Mouse (Mus musculus) thymus, postnatal 4 days (tissue): ENCODE measurements around the gene Rnf10.
"Not testable (repeated sequence)": the region's sequence is repeated elsewhere in the genome, so short reads cannot be mapped to it uniquely, and the experiment has no call there.

Experiments
- DNase-seq: peaks from one replicate; pipeline ENCODE4 v3.0.0; 2021

Rnf10 gene

GRCm38 (mm10) chr5:115272812-115273548 lies at the start of gene Rnf10:
Rnf10 (minus strand) TSS chr5:115272898.
- peak; percentile 96 for DNase-seq

GRCm38 (mm10) chr5:115319004-115319940 lies 46.6 kb upstream of the Rnf10 start:
- peak; percentile 59 for DNase-seq

DNA sequence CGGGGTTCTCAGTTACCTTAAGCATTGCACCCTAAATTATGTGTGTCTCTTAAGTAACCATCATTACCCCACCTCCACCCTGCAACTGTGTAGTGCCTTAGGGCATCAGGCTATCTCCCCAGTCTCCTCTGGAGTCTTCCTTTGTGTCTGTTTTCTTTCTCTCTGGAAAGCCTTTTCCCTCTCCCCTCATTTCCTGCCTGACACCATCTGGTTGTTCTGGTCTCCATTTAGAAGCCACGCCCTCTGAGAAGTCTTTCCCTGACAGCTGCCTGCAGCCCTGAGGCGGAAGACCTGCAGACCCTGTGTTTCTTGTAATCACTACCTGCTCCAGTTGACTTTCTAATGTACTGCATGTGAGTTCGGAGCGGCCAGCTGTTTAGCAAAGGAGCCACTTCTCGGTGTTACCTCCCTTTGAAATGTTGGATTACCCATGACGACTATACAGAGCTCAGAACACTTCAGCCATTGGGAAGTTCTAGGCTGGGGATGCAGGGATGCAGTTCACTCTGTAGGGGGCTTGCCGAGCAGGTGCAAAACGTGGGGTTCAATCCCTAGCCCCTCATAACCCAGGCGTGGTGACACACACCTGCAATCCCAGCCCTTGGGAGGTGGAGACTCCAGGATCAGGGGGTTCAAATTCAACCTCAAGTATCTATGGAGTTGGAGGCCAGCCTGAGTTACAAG lies 45.1 kb upstream of the Rnf10 start:
- DNase-seq: peak; percentile 63

DNA sequence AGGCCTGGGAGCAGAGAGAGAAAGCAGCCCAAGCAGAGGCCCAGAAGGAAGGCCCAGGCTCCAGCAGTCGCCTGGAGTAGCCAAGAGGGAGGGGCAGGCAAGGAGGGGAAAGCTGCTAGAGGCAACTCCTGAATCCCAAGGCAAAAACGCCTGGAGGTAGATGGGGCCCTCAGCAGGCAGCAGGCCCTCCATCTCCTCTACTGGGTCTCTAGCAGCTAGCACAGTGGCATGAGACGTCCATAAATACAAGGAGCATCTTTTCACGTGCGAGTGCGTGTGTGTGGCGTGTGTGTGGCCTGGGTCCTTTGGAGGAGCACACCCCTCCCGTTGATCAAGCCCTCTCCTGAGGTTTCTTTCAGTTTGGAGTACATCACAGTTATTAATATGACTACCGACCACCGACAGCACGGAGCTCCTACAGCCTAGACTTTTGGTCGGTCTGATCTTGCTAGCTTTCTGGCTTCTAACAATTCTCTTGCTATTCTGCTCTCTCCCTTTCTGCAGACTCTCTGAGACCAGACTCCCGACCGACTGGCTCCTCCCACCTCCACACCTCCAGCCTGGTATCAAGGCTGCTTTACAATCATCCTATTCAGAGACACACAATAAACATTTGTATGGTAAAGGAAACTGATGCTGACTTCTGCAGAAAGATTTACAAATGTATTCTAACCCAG lies 44.4 kb upstream of the Rnf10 start:
- DNase-seq: peak; percentile 32

DNA sequence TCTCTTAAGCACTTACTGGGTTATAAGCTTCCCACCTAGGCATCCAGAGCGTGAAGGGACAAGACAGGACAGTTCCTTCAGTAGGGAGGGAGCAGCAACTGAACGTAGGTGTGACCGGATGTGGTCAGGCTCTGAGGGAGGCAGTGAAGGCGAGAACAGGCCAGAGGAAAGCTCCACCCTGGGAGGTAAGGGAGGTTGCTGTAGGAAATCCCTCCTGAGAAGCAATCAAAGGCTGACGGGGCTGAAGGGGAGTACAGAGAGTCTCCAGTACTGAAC lies 40.9 kb upstream of the Rnf10 start:
- no peak for DNase-seq

DNA sequence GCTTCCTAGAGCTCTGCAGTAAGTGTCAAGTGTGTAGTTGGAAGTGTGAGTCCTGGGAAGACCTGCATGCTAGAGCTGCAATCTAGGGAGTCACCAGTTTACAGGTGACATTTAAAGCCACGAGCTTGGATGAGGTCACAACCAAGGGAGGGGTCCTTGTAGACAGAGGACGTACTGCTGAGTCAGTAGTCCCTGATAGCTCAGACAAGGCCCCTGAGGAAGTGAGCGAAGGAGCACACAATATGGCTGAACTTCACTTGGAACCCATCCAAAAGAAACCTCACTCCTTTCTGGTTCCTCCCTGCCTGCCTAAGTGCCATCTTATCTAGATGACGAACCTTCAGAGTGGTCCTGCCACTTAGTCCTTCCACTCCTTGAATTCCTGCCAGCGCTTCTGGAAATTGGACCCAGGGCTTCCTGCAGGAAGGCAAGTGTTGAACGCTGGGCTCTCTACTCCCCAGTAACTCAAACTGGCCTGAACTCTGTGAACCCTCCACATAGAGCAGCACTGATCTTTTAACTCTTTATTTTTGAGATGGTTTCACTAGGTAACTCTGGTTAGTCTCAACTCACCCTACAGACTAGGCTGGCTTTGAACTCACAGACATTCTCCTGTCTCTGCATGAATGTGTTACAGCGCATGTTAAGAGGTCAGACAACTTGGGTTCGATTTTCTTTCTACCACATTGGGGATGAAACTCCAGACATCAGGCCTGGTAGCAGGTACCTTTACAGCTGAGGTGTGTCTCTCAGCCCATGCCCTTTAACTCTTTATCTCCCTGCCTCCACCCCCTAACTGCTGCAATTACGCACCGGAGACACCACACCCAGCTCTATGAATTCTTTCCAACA lies 40.3 kb upstream of the Rnf10 start:
- DNase-seq: no peak

GRCm38 (mm10) chr5:115312354-115312753 lies 39.7 kb upstream of the Rnf10 start:
- no peak for DNase-seq

- not testable (repeated sequence) for DNase-seq
Measured at GRCm38 (mm10) chr5:115302190-115302589, 29.5 kb upstream of the Rnf10 start.

- DNase-seq: no peak
Measured at GRCm38 (mm10) chr5:115301615-115302014, 28.9 kb upstream of the Rnf10 start.

GRCm38 (mm10) chr5:115300792-115301614 lies 28.3 kb upstream of the Rnf10 start, which contains the start of gene Dynll1:
Dynll1 (minus strand) TSS chr5:115300999.
- peak; percentile 99 for DNase-seq

DNA sequence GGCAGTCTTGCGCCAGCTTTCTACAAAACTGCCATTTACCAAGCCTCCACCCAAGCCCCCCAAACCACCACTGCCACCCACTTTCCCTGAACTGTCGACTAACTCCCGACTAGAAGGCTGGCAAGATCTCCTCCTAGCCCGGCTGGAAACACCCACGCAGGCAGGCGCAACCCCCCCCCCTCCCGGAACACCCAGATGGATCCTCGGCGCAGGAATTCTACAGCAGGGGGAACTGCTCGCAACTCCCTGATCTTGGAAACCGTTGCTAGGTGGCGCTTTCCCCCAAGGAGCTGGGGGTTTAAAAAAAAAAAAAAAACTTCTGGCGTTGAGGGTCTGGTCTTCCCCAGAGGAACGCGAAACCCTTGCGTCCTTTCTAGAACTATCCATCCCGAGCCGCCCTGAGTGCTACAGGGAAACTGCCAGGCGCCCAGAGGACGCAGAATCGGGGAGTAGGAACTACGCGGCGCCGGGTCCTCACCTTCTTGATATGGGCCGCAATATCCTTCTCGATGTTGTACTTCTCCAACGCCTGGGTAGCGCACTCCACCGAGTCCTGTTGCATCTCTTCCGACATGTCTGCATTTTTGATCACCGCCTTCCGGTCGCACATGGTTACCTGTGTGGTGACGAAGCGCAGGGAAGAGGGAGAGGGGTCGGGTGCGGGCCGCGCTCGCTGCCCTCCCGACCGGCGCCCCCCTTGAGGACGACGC lies 27.5 kb upstream of the Rnf10 start:
- DNase-seq: no peak

- no peak for DNase-seq
Measured at GRCm38 (mm10) chr5:115296347-115296746, 23.6 kb upstream of the Rnf10 start.

- DNase-seq: peak; percentile 32
Measured at GRCm38 (mm10) chr5:115294173-115294572, 21.5 kb upstream of the Rnf10 start.

DNA sequence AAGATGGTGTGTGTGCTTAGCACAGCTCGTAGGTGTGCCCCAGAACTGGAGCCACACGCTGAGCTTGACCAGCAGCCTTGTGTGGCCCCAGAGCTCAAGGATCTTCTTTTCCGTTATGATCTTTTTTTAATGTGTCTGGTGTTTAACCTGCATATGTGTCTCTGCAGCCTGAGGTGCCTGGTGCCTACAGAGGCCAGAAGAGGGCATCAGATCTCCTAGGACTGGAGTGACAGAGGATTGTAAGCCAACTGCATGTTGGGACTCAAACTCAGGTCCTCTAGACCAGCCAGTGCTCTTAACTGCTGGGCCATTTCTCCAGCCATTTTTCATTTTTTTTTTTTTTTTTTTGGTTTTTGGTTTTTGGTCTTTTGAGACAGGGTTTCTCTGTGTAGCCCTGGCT lies 12.0 kb upstream of the Rnf10 start:
- DNase-seq: peak; percentile 38

- peak; percentile 64 for DNase-seq
Measured at GRCm38 (mm10) chr5:115280050-115280687, 7.5 kb upstream of the Rnf10 start.

- DNase-seq: peak; percentile 94
Measured at GRCm38 (mm10) chr5:115279226-115280049, 6.7 kb upstream of the Rnf10 start, which contains the start of gene Coq5. Coq5 (plus strand) TSS chr5:115279666.

DNA sequence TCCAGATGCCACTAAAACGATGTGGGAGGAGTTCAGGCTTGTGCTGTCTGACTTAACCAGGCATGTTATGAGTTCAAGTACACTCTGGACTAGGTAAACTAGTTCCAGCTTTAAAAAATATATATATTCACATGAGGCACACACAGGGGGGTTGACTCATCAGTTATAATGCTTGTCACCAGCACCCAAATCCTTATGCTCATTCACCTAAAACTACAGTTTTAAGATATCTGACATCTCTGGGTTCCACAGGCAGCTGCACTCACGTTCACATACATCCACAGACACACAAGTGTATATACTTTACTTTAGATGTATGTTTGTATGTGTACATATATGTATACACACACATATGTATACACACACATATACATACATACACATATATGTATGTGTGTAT lies 6.1 kb upstream of the Rnf10 start:
- DNase-seq: no peak

GRCm38 (mm10) chr5:115278053-115278452 lies 5.4 kb upstream of the Rnf10 start:
- DNase-seq: no peak

GRCm38 (mm10) chr5:115275998-115276397 lies 3.3 kb upstream of the Rnf10 start:
- peak; percentile 69 for DNase-seq
